Mouse (Mus musculus): ENCODE measurements around the gene Caprin1. TPM values are rescaled to one million over a fixed set of nuclear protein-coding genes. Genes with fewer than 3 reads are reported as not detected.

Caprin1 gene
- polyA plus RNA-seq, 1 experiment from 2014 or later = 345 TPM

Small RNA genes lying within 50 kb of the gene (microRNA-seq; reads per million reads assigned to microRNA genes)
- gene Gm22757 (ENCODE audit: borderline number of aligned reads) (not detected), gene Gm22761 (ENCODE audit: borderline number of aligned reads) (not detected)

Other genes starting within 250 kb of the Caprin1 start
- 4.6 and 5.4 TPM in 2 replicates for gene Abtb2, start 231.3 kb downstream of the Caprin1 start, polyA plus RNA-seq (2014; fragmentation: Nextera tagmentation; extraction: Ambion mirVana)
- gene Nat10, start 36.4 kb downstream of the Caprin1 start, polyA plus RNA-seq (2014; fragmentation: Nextera tagmentation; extraction: Ambion mirVana) = 55.1 and 58.8 TPM in 2 replicates
- gene Lmo2, start 160.3 kb upstream of the Caprin1 start, polyA plus RNA-seq (2014; fragmentation: Nextera tagmentation; extraction: Ambion mirVana) = 185 and 191 TPM in 2 replicates
- 75.0 and 85.9 TPM in 2 replicates for gene Fbxo3, start 230.1 kb upstream of the Caprin1 start, polyA plus RNA-seq (2014; fragmentation: Nextera tagmentation; extraction: Ambion mirVana)
- gene 4931422A03Rik, start 230.7 kb upstream of the Caprin1 start, polyA plus RNA-seq (2014; fragmentation: Nextera tagmentation; extraction: Ambion mirVana) = 3.2 and 3.5 TPM in 2 replicates